Mouse (Mus musculus) midbrain, embryonic 14.5 days (tissue): ENCODE data around the gene Sik1. TPM values are rescaled to one million over a fixed set of nuclear protein-coding genes. Genes with fewer than 3 reads are reported as not detected.

Experiments
- ATAC-seq: fragments of 200-750 bp; cut with Nextera tagmentation; 2 replicates; pipeline ENCODE4 v1.8.0; 2017; ENCODE audit warnings: moderate number of reproducible peaks, moderate library complexity; ENCODE audit not compliant: low FRiP score, low TSS enrichment
- DNase-seq: peaks from one replicate; pipeline ENCODE4 v3.0.0-alpha.2; 2015
- H3K27ac ChIP-seq: fragments of 300-500 bp; sonication (generic); replicated peaks from 2 replicates; pipeline ENCODE4 v1.5.1; 2014; ENCODE audit warnings: mild to moderate bottlenecking, low read depth, low read length, moderate library complexity
- H3K27me3 ChIP-seq: fragments of 300-500 bp; sonication (generic); 2 replicates; pipeline ENCODE4 v1.6.1; 2014; ENCODE audit warnings: low read length, control low read depth, mixed read lengths; ENCODE audit not compliant: control insufficient read depth, insufficient read depth
- H3K36me3 ChIP-seq: fragments of 300-500 bp; sonication (generic); 2 replicates; pipeline ENCODE4 v1.6.1; 2014; ENCODE audit warnings: low read length, control low read depth; ENCODE audit not compliant: control insufficient read depth, insufficient read depth
- H3K4me1 ChIP-seq: fragments of 300-500 bp; sonication (generic); 2 replicates; pipeline ENCODE4 v1.6.1; 2014; ENCODE audit warnings: mild to moderate bottlenecking, antibody characterized with exemption, low read length, control low read depth; ENCODE audit not compliant: control insufficient read depth, insufficient read depth
- H3K4me2 ChIP-seq: fragments of 300-500 bp; sonication (generic); 2 replicates; pipeline ENCODE4 v1.6.1; 2014; ENCODE audit warnings: mild to moderate bottlenecking, low read length, moderate library complexity
- H3K4me3 ChIP-seq: fragments of 300-500 bp; sonication (generic); replicated peaks from 2 replicates; pipeline ENCODE4 v1.5.1; 2014; ENCODE audit warnings: low read depth, low read length
- H3K9ac ChIP-seq: fragments of 300-500 bp; sonication (generic); replicated peaks from 2 replicates; pipeline ENCODE4 v1.6.1; 2014; ENCODE audit warnings: mild to moderate bottlenecking, low read length, moderate library complexity
- H3K9me3 ChIP-seq: fragments of 300-500 bp; sonication (generic); 2 replicates; pipeline ENCODE4 v1.6.1; 2016; ENCODE audit warnings: low read length, control low read depth, mixed read lengths; ENCODE audit not compliant: control insufficient read depth
- WGBS: fragments of 180-500 bp; shearing (Covaris S2); extraction: QIAGEN DNeasy Blood & Tissue Kit; methylation state at CpG from one replicate; pipeline ENCODE4 v1.1.7; 2014; 5-methylcytosine and 5-hydroxymethylcytosine counted together
- polyA plus RNA-seq: library from polyadenylated mRNA; unstranded; fragments of >200 nt; fragmentation: Nextera tagmentation; extraction: Ambion mirVana; gene quantifications from 2 replicates; pipeline ENCODE4 v1.2.1, GENCODE M21; 2014

The Sik1 gene
- polyA plus RNA-seq, 1 experiment from 2014 or later: 19.3 TPM

DNA sequence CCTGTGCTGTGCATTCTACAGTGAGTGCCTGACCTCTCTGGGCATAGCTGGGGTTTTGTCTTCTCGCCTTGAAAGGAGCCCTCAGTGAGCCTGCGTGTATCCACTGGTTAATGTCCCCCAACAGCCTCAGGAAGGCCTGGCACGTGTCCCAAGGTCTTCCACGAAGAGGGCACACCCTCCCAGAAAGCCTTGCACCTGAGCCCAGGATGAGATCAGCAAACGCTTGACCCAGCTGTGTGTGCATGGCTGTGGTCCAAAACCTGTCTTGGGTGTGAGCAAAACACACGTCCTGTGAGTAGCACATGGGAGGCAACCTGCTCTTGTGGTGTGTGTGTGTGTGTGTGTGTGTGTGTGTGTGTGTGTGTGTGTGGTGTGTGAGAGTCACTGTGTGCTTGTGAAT is 28.9 kb downstream of the Sik1 start:
- ATAC-seq (no peak), DNase-seq (peak; percentile 32)
- H3K9ac ChIP-seq: no peak overlapping the region
- no peak overlapping the region for H3K4me2 ChIP-seq
- 58% methylated on average over 6 of the region's 6 CpGs for WGBS
- H3K4me1 ChIP-seq: no peaks in the 10 kb centered on the region
- H3K27ac ChIP-seq: no peak overlapping the region
- H3K36me3 ChIP-seq: no peaks in the 10 kb centered on the region
- H3K9me3 ChIP-seq: no peaks in the 10 kb centered on the region
- no peaks in the 10 kb centered on the region for H3K27me3 ChIP-seq
- H3K4me3 ChIP-seq: no peak overlapping the region

DNA sequence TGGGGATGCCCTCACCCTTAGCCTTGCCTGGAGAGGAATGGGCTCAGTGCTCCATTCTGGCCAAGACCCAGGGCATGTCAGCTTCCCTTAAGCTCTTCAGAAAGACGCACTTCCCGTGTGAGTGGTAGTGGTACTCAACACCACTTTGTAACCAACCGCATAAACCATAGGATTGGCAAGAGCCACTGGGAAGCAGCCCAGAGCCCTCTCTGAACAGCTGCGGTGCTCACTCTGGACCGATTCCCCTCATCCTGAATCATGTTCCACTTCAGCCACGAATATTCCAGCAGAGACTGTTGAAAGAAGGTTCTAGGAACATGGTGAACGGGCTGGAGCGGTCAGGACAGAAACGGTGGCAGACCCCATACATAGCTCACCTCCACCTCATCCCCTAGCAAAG is 29.9 kb downstream of the Sik1 start:
- WGBS: 90% methylated on average over 9 of the region's 9 CpGs

DNA sequence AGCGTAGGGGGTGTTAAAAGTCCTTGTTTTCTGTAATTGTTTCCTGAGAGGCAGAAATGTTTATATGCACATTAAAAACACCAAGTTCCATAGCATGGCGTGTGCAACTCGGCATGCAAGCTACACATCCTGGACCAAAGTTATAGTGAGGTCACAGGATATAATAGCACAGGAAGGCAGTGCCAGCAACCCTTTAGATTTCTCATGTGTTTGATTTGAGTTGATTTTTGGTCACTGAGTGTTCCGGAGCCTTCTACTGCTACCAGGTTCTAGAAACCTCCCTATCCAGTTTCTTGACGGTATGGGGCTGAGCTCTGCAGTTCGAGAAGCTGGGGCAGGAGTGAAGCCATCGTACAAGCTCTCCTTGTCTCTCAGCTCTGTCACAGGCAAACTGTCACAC is 30.8 kb downstream of the Sik1 start:
- Histone ChIP-seq H3K9ac (no peak overlapping the region), H3K4me3 (no peak overlapping the region), H3K4me1 (peaks cover 2% of the 10 kb centered on the region; the same call in 1 of the 2 replicates), H3K27me3 (no peaks in the 10 kb centered on the region), H3K36me3 (no peaks in the 10 kb centered on the region), H3K9me3 (no peaks in the 10 kb centered on the region), H3K27ac (no peak overlapping the region), H3K4me2 (no peak overlapping the region)
- DNase-seq: no peak
- no peak for ATAC-seq
- WGBS: 89% methylated on average over 7 of the region's 7 CpGs

More for the DNA sequence above, 29.9 kb downstream of the Sik1 start:
- no peak overlapping the region for H3K9ac ChIP-seq
- H3K9me3 ChIP-seq: no peaks in the 10 kb centered on the region
- H3K27me3 ChIP-seq: no peaks in the 10 kb centered on the region
- peaks cover 2% of the 10 kb centered on the region; the same call in 1 of the 2 replicates for H3K4me1 ChIP-seq
- no peak overlapping the region for H3K27ac ChIP-seq
- no peak overlapping the region for H3K4me3 ChIP-seq
- DNase-seq: no peak
- H3K36me3 ChIP-seq: no peaks in the 10 kb centered on the region
- H3K4me2 ChIP-seq: no peak overlapping the region
- no peak for ATAC-seq

DNA sequence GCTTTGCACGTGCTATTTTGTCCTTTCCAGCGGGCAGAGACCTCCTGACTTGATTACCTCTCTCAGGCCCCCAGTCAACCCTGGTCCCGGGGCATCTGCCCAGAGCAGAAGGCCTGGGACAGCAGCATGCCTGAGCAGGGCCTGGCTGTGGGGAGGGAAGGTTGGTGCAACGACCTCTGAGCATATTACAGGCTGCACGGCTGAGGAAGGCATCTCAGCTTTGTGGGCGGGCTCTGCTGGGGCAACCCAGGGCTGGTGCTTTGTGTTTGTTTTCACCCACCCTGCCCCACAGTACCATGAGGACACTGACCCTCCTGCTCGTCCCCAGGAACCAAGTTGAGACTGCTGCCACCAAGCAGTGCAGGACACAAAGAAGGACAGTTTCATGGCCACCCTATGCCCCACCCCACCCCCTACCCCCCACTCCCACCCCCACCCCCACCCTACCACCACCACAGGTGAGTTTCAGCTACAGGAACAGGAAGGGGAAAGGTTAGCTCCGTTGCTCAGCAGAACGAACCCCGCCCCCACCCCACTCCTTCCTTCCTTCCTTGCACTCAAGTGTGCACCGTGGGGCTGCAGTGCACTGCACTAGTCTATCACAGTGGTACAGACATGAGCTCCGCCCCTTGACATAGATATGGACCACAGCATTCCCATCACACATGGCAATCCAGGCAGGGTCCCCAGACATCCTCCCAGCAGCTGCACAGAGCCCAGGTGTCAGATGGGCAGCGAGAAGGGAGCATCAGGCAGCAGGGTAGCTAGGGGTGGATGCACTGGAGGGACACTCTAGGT is 34.3 kb downstream of the Sik1 start:
- Histone ChIP-seq H3K36me3 (no peaks in the 10 kb centered on the region), H3K9ac (no peak overlapping the region), H3K9me3 (no peaks in the 10 kb centered on the region), H3K4me2 (no peak overlapping the region), H3K4me3 (no peak overlapping the region), H3K27me3 (no peaks in the 10 kb centered on the region), H3K27ac (no peak overlapping the region), H3K4me1 (peaks cover 16% of the 10 kb centered on the region)
- WGBS: 49% methylated on average over 13 of the region's 13 CpGs
- ATAC-seq: 0 out of 2 replicates have a peak, but pooled peaks have one; percentile 21
- no peak for DNase-seq

DNA sequence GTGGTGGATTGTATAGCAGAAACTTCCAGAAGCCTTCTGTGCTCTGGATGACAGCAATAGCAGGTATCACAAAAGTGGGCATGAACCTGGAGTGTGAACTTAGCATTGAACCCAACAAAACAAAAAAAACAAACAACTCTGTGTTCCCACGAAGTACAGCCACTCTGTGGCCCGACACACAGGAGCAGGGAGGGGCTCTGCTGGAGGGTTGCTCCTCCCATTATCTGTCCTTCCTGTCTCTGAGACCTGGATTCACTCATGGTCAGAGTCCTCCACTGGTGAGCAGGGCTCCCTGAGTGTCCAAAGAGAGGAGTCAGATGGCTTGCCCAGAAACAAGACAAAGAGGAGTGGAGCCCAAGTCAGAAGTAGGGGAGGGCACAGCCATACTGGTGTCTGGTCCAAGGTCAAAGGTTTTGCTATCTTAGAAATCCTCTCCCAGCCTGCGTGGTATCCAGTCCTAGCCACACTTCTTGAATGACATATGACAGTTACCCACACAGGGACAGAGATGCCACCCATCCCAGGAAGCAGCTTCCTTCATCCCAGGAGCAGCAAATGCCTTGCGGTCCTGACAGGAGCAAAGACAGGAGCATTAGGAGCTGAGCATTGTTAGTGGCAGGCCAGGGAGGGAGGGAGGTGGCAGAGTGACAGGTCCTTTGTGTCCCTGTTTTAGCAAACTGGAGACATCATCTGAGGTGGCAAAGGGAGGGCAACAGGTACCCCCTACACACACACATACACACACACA is 35.3 kb downstream of the Sik1 start:
- no peak for ATAC-seq
- H3K9me3 ChIP-seq: no peaks in the 10 kb centered on the region

DNA sequence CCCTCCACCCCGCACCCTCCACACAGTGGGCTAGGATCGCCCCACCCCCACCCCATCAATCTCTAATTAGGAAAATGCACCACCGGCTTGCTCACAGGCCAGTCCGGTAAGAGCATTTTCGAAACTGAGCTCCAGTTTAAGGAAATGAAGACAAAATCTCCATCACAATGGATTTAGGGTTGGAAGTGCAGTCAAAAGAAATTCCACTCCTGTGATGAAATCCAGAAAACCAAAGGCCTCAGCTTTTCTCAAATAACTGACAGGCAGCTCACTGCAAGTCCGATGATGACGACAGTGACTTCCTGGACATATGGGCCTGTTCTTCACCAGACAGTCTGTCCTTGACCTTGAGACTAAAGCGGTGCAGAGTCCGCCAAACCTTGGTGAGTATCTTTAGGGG is 36.2 kb downstream of the Sik1 start:
- WGBS: 60% methylated on average over 9 of the region's 9 CpGs
- H3K9me3 ChIP-seq: no peaks in the 10 kb centered on the region

More for the DNA sequence above, 35.3 kb downstream of the Sik1 start:
- no peak overlapping the region for H3K4me2 ChIP-seq
- H3K4me3 ChIP-seq: no peak overlapping the region
- no peak overlapping the region for H3K27ac ChIP-seq
- no peak for DNase-seq
- H3K36me3 ChIP-seq: no peaks in the 10 kb centered on the region
- 36% methylated on average over 4 of the region's 4 CpGs for WGBS
- no peak overlapping the region for H3K9ac ChIP-seq
- H3K27me3 ChIP-seq: no peaks in the 10 kb centered on the region
- peaks cover 16% of the 10 kb centered on the region for H3K4me1 ChIP-seq

DNA sequence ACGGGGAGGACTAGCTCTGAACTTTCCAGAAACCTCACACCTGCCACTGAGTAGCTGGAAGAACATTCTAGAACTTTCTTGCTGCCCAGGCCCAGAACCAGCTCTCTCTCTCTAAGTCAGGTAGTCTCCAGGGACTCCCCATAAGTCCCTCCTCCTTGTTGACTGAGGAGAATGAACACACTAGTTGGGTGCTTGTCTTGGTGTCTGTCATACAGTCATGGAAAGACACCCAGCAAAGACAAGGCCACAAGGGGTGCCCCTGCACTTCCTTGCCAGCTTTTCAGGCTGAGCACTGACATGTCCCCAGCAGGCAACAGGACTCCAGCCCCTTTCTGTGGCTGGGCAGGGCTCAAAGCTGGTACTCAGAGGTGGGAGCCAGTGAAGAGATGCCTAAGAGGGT is 37.8 kb downstream of the Sik1 start:
- ATAC-seq (no peak), DNase-seq (no peak)
- no peak overlapping the region for H3K9ac ChIP-seq
- WGBS: 92% methylated on average over 1 of the region's 1 CpGs
- no peak overlapping the region for H3K4me2 ChIP-seq
- H3K4me3 ChIP-seq: no peak overlapping the region
- H3K27ac ChIP-seq: peak overlapping the region; percentile 75
- no peaks in the 10 kb centered on the region for H3K27me3 ChIP-seq
- peaks cover 27% of the 10 kb centered on the region for H3K4me1 ChIP-seq
- H3K9me3 ChIP-seq: no peaks in the 10 kb centered on the region
- no peaks in the 10 kb centered on the region for H3K36me3 ChIP-seq

More for the DNA sequence above, 36.2 kb downstream of the Sik1 start:
- H3K27me3 ChIP-seq: no peaks in the 10 kb centered on the region
- H3K36me3 ChIP-seq: no peaks in the 10 kb centered on the region
- H3K4me2 ChIP-seq: no peak overlapping the region
- no peak for ATAC-seq
- DNase-seq: no peak
- peaks cover 22% of the 10 kb centered on the region for H3K4me1 ChIP-seq
- H3K9ac ChIP-seq: no peak overlapping the region
- H3K4me3 ChIP-seq: no peak overlapping the region
- no peak overlapping the region for H3K27ac ChIP-seq

DNA sequence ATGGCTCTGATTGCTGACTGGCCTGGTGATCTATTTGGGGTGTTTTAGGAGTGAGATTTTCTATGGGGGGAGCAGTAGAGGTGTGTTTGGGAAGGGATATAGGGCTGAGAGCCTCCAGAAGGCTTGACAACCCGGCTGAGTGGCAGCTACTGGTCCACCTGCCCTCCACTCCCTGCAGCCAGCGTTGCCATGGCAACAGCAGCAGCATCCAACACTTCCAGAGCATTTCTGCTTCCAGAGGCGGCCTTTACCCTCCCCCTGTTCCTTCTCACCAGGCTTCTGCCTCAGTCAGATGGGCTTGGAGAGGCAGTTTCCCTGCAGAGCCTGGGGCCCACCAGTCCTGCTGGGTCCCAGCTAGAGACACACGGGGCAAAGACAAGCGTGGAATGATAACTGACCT is 38.4 kb downstream of the Sik1 start:
- Histone ChIP-seq H3K27ac (peak overlapping the region; percentile 75), H3K4me1 (peaks cover 27% of the 10 kb centered on the region), H3K9me3 (no peaks in the 10 kb centered on the region), H3K36me3 (no peaks in the 10 kb centered on the region), H3K4me2 (no peak overlapping the region), H3K9ac (no peak overlapping the region; the same call in 1 of the 2 replicates), H3K27me3 (no peaks in the 10 kb centered on the region), H3K4me3 (no peak overlapping the region)
- ATAC-seq (peak; percentile 55; the same call in 1 of the 2 replicates), DNase-seq (peak; percentile 90)
- WGBS: 10% methylated on average over 5 of the region's 5 CpGs
